Mouse (Mus musculus) cerebellum, postnatal 25 days (tissue): ENCODE measurements at regions not wholly inside any gene's neighbourhood (a gene's known extent, or its start where the extent isn't known, plus 50 kb on each side); places are given as distances from the start of the nearest gene placed in this dataset.
A peak's percentile ranks its signal among the peaks of the same experiment; 100 is the strongest.

Source experiments
- DNase-seq, 2 experiments: peaks; one replicate each; pipeline ENCODE4 v3.0.0; 2021; ENCODE audit warnings: mixed read lengths in 2 of 2

GRCm38 (mm10) chr9:69705942-69706341 lies 54.8 kb downstream of the Foxb1 start:
- no peak for DNase-seq

- no peak for DNase-seq
Observed at GRCm38 (mm10) chr9:69705071-69705470, 55.7 kb downstream of the Foxb1 start.

GRCm38 (mm10) chr9:69703731-69704130 lies 57.0 kb downstream of the Foxb1 start:
- DNase-seq: no peak

GRCm38 (mm10) chr9:69702156-69702928 lies 58.4 kb downstream of the Foxb1 start:
- no peak for DNase-seq

- DNase-seq: no peak
Observed at GRCm38 (mm10) chr9:69700696-69701095, 60.0 kb downstream of the Foxb1 start.

- no peak for DNase-seq
Observed at GRCm38 (mm10) chr9:69691756-69692155, 69.0 kb downstream of the Foxb1 start.

GRCm38 (mm10) chr9:69687349-69688123 lies 73.2 kb downstream of the Foxb1 start:
- no peak for DNase-seq

- DNase-seq: no peak
Observed at GRCm38 (mm10) chr9:69686766-69687165, 74.0 kb downstream of the Foxb1 start.

- no peak for DNase-seq
Observed at GRCm38 (mm10) chr9:69685630-69686029, 75.1 kb downstream of the Foxb1 start.

- DNase-seq: no peak
Observed at GRCm38 (mm10) chr9:69681372-69682213, 79.1 kb downstream of the Foxb1 start.

- DNase-seq: no peak
Observed at GRCm38 (mm10) chr9:69678634-69679033, 82.1 kb downstream of the Foxb1 start.

GRCm38 (mm10) chr9:69673463-69674105 lies 87.2 kb downstream of the Foxb1 start:
- DNase-seq: no peak

GRCm38 (mm10) chr9:69672657-69673462 lies 87.9 kb downstream of the Foxb1 start:
- no peak for DNase-seq

GRCm38 (mm10) chr9:69671199-69671598 lies 89.5 kb downstream of the Foxb1 start:
- DNase-seq: peak in 1 of 2 experiments; percentile 15

- DNase-seq: peak; percentile 5 to 12
Observed at GRCm38 (mm10) chr9:69670551-69671044, 90.1 kb downstream of the Foxb1 start.

- peak in 1 of 2 experiments; percentile 14 for DNase-seq
Observed at GRCm38 (mm10) chr9:69669611-69670550, 90.9 kb downstream of the Foxb1 start.

- no peak for DNase-seq
Observed at GRCm38 (mm10) chr9:69668475-69669090, 92.2 kb downstream of the Foxb1 start.

- DNase-seq: peak; percentile 33 to 65
Observed at GRCm38 (mm10) chr9:69667064-69667533, 93.6 kb downstream of the Foxb1 start.

- DNase-seq: no peak
Observed at GRCm38 (mm10) chr9:69664201-69664600, 96.5 kb downstream of the Foxb1 start.

- no peak for DNase-seq
Observed at GRCm38 (mm10) chr9:69662394-69662793, 98.3 kb downstream of the Foxb1 start.
